Mouse (Mus musculus) left cerebral cortex, adult 2 months (tissue): ENCODE results near the gene Coro1b. TPM values are rescaled to one million over a fixed set of nuclear protein-coding genes. Genes with fewer than 3 reads are reported as not detected.

Source experiments
- DNase-seq, 2 experiments: peaks; one replicate each; pipeline ENCODE4 v3.0.0; 2021 to 2022; ENCODE audit warnings: low spot score in 2 of 2, mixed read lengths in 1 of 2; ENCODE audit errors: extremely low spot score in 1 of 2
- H3K27ac ChIP-seq: fragments of 200-600 bp; 2 replicates; pipeline ENCODE4 v1.8.1; 2022
- H3K4me3 ChIP-seq: fragments of 200-600 bp; 2 replicates; pipeline ENCODE4 v1.8.1; 2022
- CTCF ChIP-seq: fragments of 200-600 bp; IDR thresholded peaks from 2 replicates; pipeline ENCODE4 v1.8.1; 2022; ENCODE audit warnings: antibody characterized with exemption, mild to moderate bottlenecking, moderate library complexity
- intact Hi-C: fragments of 180-260 bp; cut with DNase I; formaldehyde crosslinking; loops from one replicate; pipeline ENCODE4 v1.15.1; 2025
- total RNA-seq, 2 experiments: library from RNA; stranded (reverse); gene quantifications; 2 replicates each; pipeline ENCODE4 v1.2.3; 2021

Coro1b gene
- total RNA-seq, 2 experiments from 2014 or later: 72.6 to 82.2 TPM

DNA sequence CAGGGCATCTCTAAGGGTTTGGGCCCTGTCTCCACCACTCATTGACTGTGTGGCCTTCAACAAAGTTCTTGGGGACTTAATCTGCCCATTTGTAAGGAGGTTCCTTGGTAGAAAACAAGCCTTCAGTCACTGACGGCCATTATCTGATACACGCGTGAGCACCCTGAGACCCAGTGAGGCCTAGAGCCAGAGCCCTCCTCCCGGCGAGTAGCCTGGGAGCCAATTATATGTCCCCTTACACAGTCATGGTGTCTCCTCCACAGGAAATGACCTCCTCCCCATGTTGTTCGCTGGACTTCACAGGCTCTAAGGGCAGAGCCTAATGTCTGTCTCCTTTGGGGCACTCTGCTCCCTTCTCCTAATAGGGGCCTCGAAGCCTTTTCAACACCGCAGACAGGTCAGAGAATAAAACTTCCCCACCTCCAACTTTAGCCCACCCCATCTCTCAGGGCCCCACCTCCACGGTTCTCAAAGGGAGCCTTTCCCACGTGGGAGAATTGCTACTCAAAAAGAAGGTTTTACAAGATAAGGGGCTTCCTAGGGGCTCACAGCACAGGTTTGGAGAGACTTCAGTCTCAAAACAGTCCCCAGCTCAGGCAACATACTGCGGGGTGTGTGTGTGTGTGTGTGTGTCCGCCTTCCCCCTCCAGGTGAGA, 1.9 kb upstream of the Coro1b start:
- DNase-seq: no peak
- intact Hi-C loops: no loop called here
- no peak for TF ChIP-seq CTCF
- Histone ChIP-seq H3K4me3 (no peak overlapping the region), H3K27ac (no peak overlapping the region)

GRCm38 (mm10) chr19:4147022-4147405, 1.4 kb upstream of the Coro1b start:
- no peak for TF ChIP-seq CTCF
- Histone ChIP-seq H3K27ac (no peak overlapping the region), H3K4me3 (no peak overlapping the region)
- intact Hi-C loops: no loop called here
- no peak for DNase-seq

- Histone ChIP-seq H3K4me3 (peak overlapping the region; percentile 60), H3K27ac (peak overlapping the region; percentile 89)
- DNase-seq: no peak
- intact Hi-C loops: no loop called here
- no peak for TF ChIP-seq CTCF
Measured at GRCm38 (mm10) chr19:4147782-4148490, 483 bp upstream of the Coro1b start.

GRCm38 (mm10) chr19:4148819-4149218, 400 bp downstream of the Coro1b start:
- TF ChIP-seq CTCF: no peak
- intact Hi-C loops: no loop called here
- no peak for DNase-seq

DNA sequence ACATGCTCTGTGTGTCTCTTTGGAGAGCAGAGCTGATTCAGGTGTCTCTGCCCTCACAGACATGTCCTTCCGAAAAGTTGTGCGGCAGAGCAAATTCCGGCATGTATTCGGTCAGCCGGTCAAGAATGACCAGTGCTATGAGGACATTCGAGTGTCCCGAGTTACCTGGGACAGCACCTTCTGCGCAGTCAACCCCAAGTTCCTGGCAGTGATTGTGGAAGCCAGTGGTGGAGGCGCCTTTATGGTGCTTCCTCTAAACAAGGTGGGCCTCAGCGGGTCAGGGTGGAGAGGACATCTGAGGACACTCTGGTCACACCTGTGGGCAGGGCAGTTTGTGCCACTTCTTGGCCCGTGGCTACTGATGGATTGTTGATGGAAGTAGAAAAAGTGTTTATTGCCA, 864 bp downstream of the Coro1b start:
- Histone ChIP-seq H3K27ac (peak overlapping the region; percentile 89; the same call in 1 of the 2 replicates), H3K4me3 (peak overlapping the region; percentile 60)
- intact Hi-C loops: no loop called here
- TF ChIP-seq CTCF: no peak
- no peak for DNase-seq

More at GRCm38 (mm10) chr19:4148819-4149218, 400 bp downstream of the Coro1b start:
- H3K27ac ChIP-seq: peak overlapping the region; percentile 89
- peak overlapping the region; percentile 60 for H3K4me3 ChIP-seq

- intact Hi-C loops: no loop called here
- H3K4me3 ChIP-seq: peak overlapping the region; percentile 60; the same call in 1 of the 2 replicates
- no peak overlapping the region for H3K27ac ChIP-seq
- no peak for TF ChIP-seq CTCF
- no peak for DNase-seq
Measured at GRCm38 (mm10) chr19:4149764-4150461, 1.5 kb downstream of the Coro1b start.

GRCm38 (mm10) chr19:4150567-4151487, 2.4 kb downstream of the Coro1b start:
- no peak for TF ChIP-seq CTCF
- intact Hi-C loops: no loop called here
- DNase-seq: no peak
- Histone ChIP-seq H3K4me3 (no peak overlapping the region), H3K27ac (no peak overlapping the region)

- intact Hi-C loops: no loop called here
- H3K27ac ChIP-seq: no peak overlapping the region
- no peak for TF ChIP-seq CTCF
- DNase-seq: no peak
- no peak overlapping the region for H3K4me3 ChIP-seq
Measured at GRCm38 (mm10) chr19:4151488-4151860, 3.1 kb downstream of the Coro1b start.

DNA sequence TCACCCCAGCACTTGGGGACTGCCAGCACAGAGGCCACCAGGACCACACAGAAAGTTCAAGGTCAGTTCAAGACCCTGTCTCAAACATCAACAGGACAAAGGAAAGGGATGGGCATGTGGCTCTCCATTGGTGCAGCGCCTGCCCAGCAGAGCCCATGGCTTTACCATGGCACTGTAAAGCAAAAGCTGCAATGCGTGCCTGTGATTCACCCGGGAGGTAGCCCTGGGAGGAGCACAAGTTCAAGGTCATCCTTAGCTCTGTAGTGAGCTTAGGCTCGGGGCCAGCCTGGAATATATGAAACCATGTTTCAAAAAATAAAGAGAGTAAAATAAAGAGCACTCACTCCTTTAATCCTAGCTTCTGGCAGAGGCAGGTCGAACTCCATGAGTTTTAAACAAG, 3.5 kb downstream of the Coro1b start:
- Histone ChIP-seq H3K4me3 (no peak overlapping the region), H3K27ac (no peak overlapping the region)
- TF ChIP-seq CTCF: no peak
- intact Hi-C loops: no loop called here
- no peak for DNase-seq

DNA sequence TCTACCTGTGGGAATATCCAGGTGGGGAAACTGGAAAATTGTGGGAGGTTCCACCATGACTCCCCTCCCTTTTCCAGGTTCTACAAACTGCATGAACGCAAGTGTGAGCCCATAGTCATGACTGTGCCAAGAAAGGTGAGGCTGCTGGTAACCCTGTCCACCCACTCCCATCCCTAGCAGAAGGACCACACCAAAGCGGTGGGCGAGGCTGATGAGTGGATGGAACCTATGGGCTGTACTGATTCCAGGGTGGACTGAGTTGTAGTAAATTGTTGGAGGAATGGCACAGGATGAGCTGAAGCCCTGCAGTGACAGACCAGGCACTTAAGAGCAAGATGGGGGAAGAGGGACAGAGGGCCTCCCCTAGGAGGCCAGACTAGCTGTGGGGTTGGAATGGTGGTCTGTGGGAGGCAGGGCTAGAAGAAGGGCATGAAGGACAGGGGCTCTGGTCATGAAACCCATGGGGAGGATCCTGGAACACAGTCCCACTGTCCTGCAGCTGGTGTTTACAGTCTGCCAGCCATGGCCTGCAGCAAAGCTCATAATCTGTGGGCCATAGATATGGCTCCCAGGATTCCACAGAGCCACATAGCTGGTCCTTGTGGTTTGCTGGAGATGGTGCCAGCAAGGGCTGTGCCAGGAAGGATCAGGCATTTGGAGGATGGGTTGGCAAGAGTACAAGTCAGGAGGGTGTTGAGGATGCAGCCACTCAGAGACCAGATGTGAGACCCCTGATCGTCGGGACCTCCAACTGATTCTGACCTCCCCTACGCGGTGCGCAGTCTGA, 4.2 kb downstream of the Coro1b start:
- DNase-seq: no peak
- Histone ChIP-seq H3K27ac (peak overlapping the region; percentile 26; the same call in 1 of the 2 replicates), H3K4me3 (no peak overlapping the region)
- no peak for TF ChIP-seq CTCF
- intact Hi-C loops: no loop called here

- no peak within 1 kb of the TSS for H3K4me3 ChIP-seq
- no peak for DNase-seq
- intact Hi-C loops: no loop called here
- no peak for TF ChIP-seq CTCF
- H3K27ac ChIP-seq: peak within 1 kb of the TSS; percentile 26; the same call in 1 of the 2 replicates
Measured at GRCm38 (mm10) chr19:4153232-4153654, 4.8 kb downstream of the Coro1b start, which contains the start of gene Ptprcap. Ptprcap (plus strand) TSS chr19:4153604.
